8 mouse cellular contexts compared by ENCODE assay signal in genomic region chr11:120580871-120581331, GRCm38 (mm10). TPM values are rescaled to one million over a fixed set of nuclear protein-coding genes. Genes with fewer than 3 reads are reported as not detected.
DNase-seq lines count a peak whose midpoint lies in the region; ATAC-seq and TF ChIP-seq lines count a peak whose summit lies in the region.

No protein-coding gene starts in this region.

- WGBS in kidney, embryonic 14.5 days: under 1% methylated on average over 37 of the region's 44 CpGs
- WGBS in lung, embryonic 15.5 days: under 1% methylated on average over 36 of the region's 44 CpGs

- H3K4me2 ChIP-seq in kidney, embryonic 14.5 days (replicated peaks; ENCODE audit: low read depth, low read length): peak overlapping the region; percentile 89
- peak overlapping the region; percentile 89 for H3K4me2 ChIP-seq in lung, embryonic 15.5 days

- ATAC-seq in kidney, embryonic 14.5 days (ENCODE audit: low FRiP score, low TSS enrichment): peak; percentile 7; the same call in 1 of the 2 replicates
- ATAC-seq in lung, embryonic 15.5 days (ENCODE audit: borderline replicate concordance, extremely low read depth, low FRiP score, low TSS enrichment): peak; percentile 24

- H3K27me3 ChIP-seq in kidney, embryonic 14.5 days (ENCODE audit: control insufficient read depth, insufficient read depth, low read length): no peaks in the 10 kb centered on the region
- no peaks in the 10 kb centered on the region for H3K27me3 ChIP-seq in lung, embryonic 15.5 days

- H3K27ac ChIP-seq in layer of hippocampus, adult 2 months: peak overlapping the region; percentile 97
- H3K27ac ChIP-seq in kidney, embryonic 14.5 days (ENCODE audit: low read depth, low read length): peak overlapping the region; percentile 95
- peak overlapping the region; percentile 94 for H3K27ac ChIP-seq in lung, embryonic 15.5 days

- H3K36me3 ChIP-seq in kidney, embryonic 14.5 days (ENCODE audit: control insufficient read depth, insufficient read depth, low read length): peaks cover 47% of the 10 kb centered on the region
- H3K36me3 ChIP-seq in lung, embryonic 15.5 days: peaks cover 49% of the 10 kb centered on the region

- DNase-seq in layer of hippocampus, adult 2 months (ENCODE audit: low spot score in 2 of 2): no peak
- no peak for DNase-seq in layer of hippocampus, adult 9-10 months (ENCODE audit: low spot score)
- peak; percentile 56 to 61 for DNase-seq in cerebellum, postnatal 10 days
- DNase-seq in heart, adult 9 months (ENCODE audit: low spot score in 2 of 2): peak; percentile 36 to 42
- DNase-seq in retina, embryonic 14.5 days (ENCODE audit: low spot score): peak; percentile 45
- DNase-seq in urinary bladder, postnatal 25 days (ENCODE audit: low spot score): peak; percentile 45

- no peaks in the 10 kb centered on the region; the same call in 1 of the 2 replicates for H3K9me3 ChIP-seq in kidney, embryonic 14.5 days (ENCODE audit: control insufficient read depth, low read length)
- H3K9me3 ChIP-seq in lung, embryonic 15.5 days: no peaks in the 10 kb centered on the region

- no peak for TF ChIP-seq CTCF in layer of hippocampus, adult 2 months (conservative IDR thresholded peaks at IDR 0.05)

- peak overlapping the region; percentile 98 for H3K9ac ChIP-seq in kidney, embryonic 14.5 days (ENCODE audit: low read depth, low read length)
- peak overlapping the region; percentile 86 for H3K9ac ChIP-seq in lung, embryonic 15.5 days

- peaks cover 21% of the 10 kb centered on the region for H3K4me1 ChIP-seq in kidney, embryonic 14.5 days (ENCODE audit: control insufficient read depth, insufficient read depth, low read length)
- peaks cover 30% of the 10 kb centered on the region for H3K4me1 ChIP-seq in lung, embryonic 15.5 days

- peak overlapping the region; percentile 76 for H3K4me3 ChIP-seq in layer of hippocampus, adult 2 months
- peak overlapping the region; percentile 94 for H3K4me3 ChIP-seq in kidney, embryonic 14.5 days (ENCODE audit: low read length)
- H3K4me3 ChIP-seq in lung, embryonic 15.5 days: peak overlapping the region; percentile 83

RNA-seq across cellular contexts. Expression of gene Arhgdia, which starts 0.5 kb away (rescaled TPM):
- 100 to 1,000 TPM; 270 to 277 TPM for total RNA-seq in layer of hippocampus, adult 2 months (2021)
- polyA plus RNA-seq in kidney, embryonic 14.5 days (2014; fragmentation: Nextera tagmentation; extraction: Ambion mirVana): 454 and 612 TPM in 2 replicates
- 697 and 699 TPM in 2 replicates for polyA plus RNA-seq in lung, embryonic 15.5 days (2015; fragmentation: Nextera tagmentation; extraction: Ambion mirVana)

RNA-seq across cellular contexts. Expression of gene P4hb, which starts 7.8 kb away (rescaled TPM):
- total RNA-seq in layer of hippocampus, adult 2 months (2021): 100 to 1,000 TPM; 106 to 118 TPM
- 558 and 716 TPM in 2 replicates for polyA plus RNA-seq in kidney, embryonic 14.5 days (2014; fragmentation: Nextera tagmentation; extraction: Ambion mirVana)
- polyA plus RNA-seq in lung, embryonic 15.5 days (2015; fragmentation: Nextera tagmentation; extraction: Ambion mirVana): 847 and 883 TPM in 2 replicates

RNA-seq across cellular contexts. Expression of gene Alyref, which starts 17.3 kb away (rescaled TPM):
- 10 to 100 TPM; 58.0 to 66.8 TPM for total RNA-seq in layer of hippocampus, adult 2 months (2021)
- 594 and 799 TPM in 2 replicates for polyA plus RNA-seq in kidney, embryonic 14.5 days (2014; fragmentation: Nextera tagmentation; extraction: Ambion mirVana)
- polyA plus RNA-seq in lung, embryonic 15.5 days (2015; fragmentation: Nextera tagmentation; extraction: Ambion mirVana): 511 and 543 TPM in 2 replicates

RNA-seq across cellular contexts. Expression of gene Anapc11, which starts 17.3 kb away (rescaled TPM):
- total RNA-seq in layer of hippocampus, adult 2 months (2021): 10 to 100 TPM; 87.1 to 89.6 TPM
- 212 and 242 TPM in 2 replicates for polyA plus RNA-seq in kidney, embryonic 14.5 days (2014; fragmentation: Nextera tagmentation; extraction: Ambion mirVana)
- 215 and 222 TPM in 2 replicates for polyA plus RNA-seq in lung, embryonic 15.5 days (2015; fragmentation: Nextera tagmentation; extraction: Ambion mirVana)

RNA-seq across cellular contexts. Expression of gene Npb, which starts 27.4 kb away (rescaled TPM):
- total RNA-seq in layer of hippocampus, adult 2 months (2021): 1 to 10 TPM; 1.3 to 1.7 TPM
- polyA plus RNA-seq in kidney, embryonic 14.5 days (2014; fragmentation: Nextera tagmentation; extraction: Ambion mirVana): 14.8 and 19.5 TPM in 2 replicates
- polyA plus RNA-seq in lung, embryonic 15.5 days (2015; fragmentation: Nextera tagmentation; extraction: Ambion mirVana): 0.78 and 1.4 TPM in 2 replicates

Comparison
In these comparisons a context has a peak if more than half of its experiments do, and no peak if none do; other contexts are left out.
1. DNase-seq: peak in cerebellum, postnatal 10 days (2 of 2), heart, adult 9 months (2 of 2), retina, embryonic 14.5 days (single experiment) and urinary bladder, postnatal 25 days (single experiment); none in layer of hippocampus, adult 2 months (0 of 2) and layer of hippocampus, adult 9-10 months (single experiment).
2. Peak in every context shown above with its lines, with median percentiles within 50 percentile points of each other: H3K27ac ChIP-seq and H3K4me3 ChIP-seq.